Mouse (Mus musculus) liver, adult 2 months (tissue): Measurements from ENCODE around the gene Ptprd. TPM values are rescaled to one million over a fixed set of nuclear protein-coding genes. Genes with fewer than 3 reads are reported as not detected.

Experiments used
- DNase-seq: peaks from one replicate; pipeline ENCODE4 v3.0.0-alpha.2; 2011; ENCODE audit warnings: low read depth, low spot score; ENCODE audit errors: extremely low read depth
- H3K27ac ChIP-seq: fragments of 200-500 bp; replicated peaks from 2 replicates; pipeline ENCODE4 v1.5.1; 2012; ENCODE audit warnings: low read depth, mild to moderate bottlenecking, control low read depth, inconsistent platforms, low read length; ENCODE audit not compliant: insufficient read depth
- H3K27me3 ChIP-seq: fragments of 200-500 bp; 2 replicates; pipeline ENCODE4 v1.6.1; 2012; ENCODE audit warnings: mild to moderate bottlenecking, moderate library complexity, low read length, inconsistent platforms; ENCODE audit not compliant: control insufficient read depth, insufficient read depth
- H3K36me3 ChIP-seq: fragments of 200-500 bp; 2 replicates; pipeline ENCODE4 v1.6.1; 2012; ENCODE audit warnings: low read length, inconsistent platforms; ENCODE audit not compliant: control insufficient read depth, insufficient read depth
- H3K4me1 ChIP-seq: fragments of 200-500 bp; 2 replicates; pipeline ENCODE4 v1.6.1; 2011; ENCODE audit warnings: low read length; ENCODE audit not compliant: control insufficient read depth, insufficient read depth
- H3K4me3 ChIP-seq: fragments of 200-500 bp; 2 replicates; pipeline ENCODE4 v1.5.1; 2011; ENCODE audit warnings: low read depth, mild to moderate bottlenecking, control low read depth, low read length, moderate library complexity; ENCODE audit not compliant: insufficient read depth
- H3K79me2 ChIP-seq: fragments of 200-500 bp; 2 replicates; pipeline ENCODE4 v1.6.1; 2012; ENCODE audit warnings: inconsistent platforms, mild to moderate bottlenecking, low read length, moderate library complexity; ENCODE audit not compliant: control insufficient read depth, insufficient read depth
- H3K9ac ChIP-seq: fragments of 200-500 bp; 2 replicates; pipeline ENCODE4 v1.6.1; 2012; ENCODE audit warnings: low read depth, mild to moderate bottlenecking, control low read depth, inconsistent platforms, low read length
- CTCF ChIP-seq: fragments of 200-500 bp; IDR thresholded peaks from 2 replicates; pipeline ENCODE4 v1.5.1; 2011; ENCODE audit warnings: low read depth, low read length, control low read depth
- POLR2A ChIP-seq: fragments of 200-500 bp; IDR thresholded peaks from 2 replicates; pipeline ENCODE4 v1.6.1; 2011; ENCODE audit warnings: low read length, control low read depth; ENCODE audit not compliant: insufficient read depth; ENCODE audit errors: extremely low read depth
- WGBS: fragments of 180-500 bp; shearing (Covaris S2); methylation state at CpG from one replicate; pipeline ENCODE4 v1.1.7; 2018; 5-methylcytosine and 5-hydroxymethylcytosine counted together
- polyA plus RNA-seq: library from polyadenylated mRNA; depleted of rRNA; stranded (reverse); fragments of >200 nt; gene quantifications from 2 replicates; pipeline ENCODE4 v1.2.3, GENCODE M21; 2012
- total RNA-seq: library from RNA; depleted of rRNA; stranded (reverse); fragments of >200 nt; gene quantifications from 2 replicates; pipeline ENCODE4 v1.2.3, GENCODE M21; 2014

The Ptprd gene
- total and polyA plus RNA-seq, 2 experiments, result 15.4 to 127 TPM

GRCm38 (mm10) chr4:77168866-77169265 is 1042.9 kb downstream of the Ptprd start:
- TF ChIP-seq CTCF, result no peak
- no peak for TF ChIP-seq POLR2A
- WGBS, result 84% methylated on average over 8 of the region's 8 CpGs
- Histone ChIP-seq H3K4me1 (no peaks in the 10 kb centered on the region), H3K79me2 (no peaks in the 10 kb centered on the region), H3K4me3 (no peak overlapping the region), H3K36me3 (no peaks in the 10 kb centered on the region), H3K27me3 (no peaks in the 10 kb centered on the region), H3K9ac (no peak overlapping the region), H3K27ac (no peak overlapping the region)
- no peak for DNase-seq

GRCm38 (mm10) chr4:77157601-77158000 is 1054.2 kb downstream of the Ptprd start:
- Histone ChIP-seq H3K27me3 (no peaks in the 10 kb centered on the region), H3K4me3 (no peak overlapping the region), H3K79me2 (no peaks in the 10 kb centered on the region), H3K9ac (no peak overlapping the region), H3K36me3 (no peaks in the 10 kb centered on the region), H3K4me1 (no peaks in the 10 kb centered on the region), H3K27ac (no peak overlapping the region)
- DNase-seq, result no peak
- 74% methylated on average over 3 of the region's 3 CpGs for WGBS
- TF ChIP-seq CTCF, result no peak
- no peak for TF ChIP-seq POLR2A

- H3K36me3 ChIP-seq, result no peaks in the 10 kb centered on the region
- no peaks in the 10 kb centered on the region for H3K27me3 ChIP-seq
- no peak for DNase-seq
- TF ChIP-seq CTCF, result no peak
- TF ChIP-seq POLR2A, result no peak
- no peaks in the 10 kb centered on the region for H3K4me1 ChIP-seq
- H3K9ac ChIP-seq, result no peak overlapping the region
- no peak overlapping the region for H3K27ac ChIP-seq
- H3K4me3 ChIP-seq, result no peak overlapping the region
- 64% methylated on average over 2 of the region's 2 CpGs for WGBS
- no peaks in the 10 kb centered on the region for H3K79me2 ChIP-seq
Observed at GRCm38 (mm10) chr4:77155561-77155960, 1056.2 kb downstream of the Ptprd start.

GRCm38 (mm10) chr4:77155037-77155436 is 1056.7 kb downstream of the Ptprd start:
- Histone ChIP-seq H3K27ac (no peak overlapping the region), H3K4me1 (no peaks in the 10 kb centered on the region), H3K27me3 (no peaks in the 10 kb centered on the region), H3K79me2 (no peaks in the 10 kb centered on the region), H3K4me3 (no peak overlapping the region), H3K9ac (no peak overlapping the region), H3K36me3 (no peaks in the 10 kb centered on the region)
- no peak for DNase-seq
- 90% methylated on average over 1 of the region's 1 CpGs for WGBS
- TF ChIP-seq CTCF (no peak), POLR2A (no peak)

- DNase-seq, result no peak
- no peaks in the 10 kb centered on the region for H3K36me3 ChIP-seq
- no peak overlapping the region for H3K9ac ChIP-seq
- H3K79me2 ChIP-seq, result no peaks in the 10 kb centered on the region
- no peak overlapping the region for H3K4me3 ChIP-seq
- no peaks in the 10 kb centered on the region for H3K4me1 ChIP-seq
- WGBS, result 67% methylated on average over 2 of the region's 2 CpGs
- no peak overlapping the region for H3K27ac ChIP-seq
- H3K27me3 ChIP-seq, result no peaks in the 10 kb centered on the region
- TF ChIP-seq CTCF, result no peak
- no peak for TF ChIP-seq POLR2A
Observed at GRCm38 (mm10) chr4:77124852-77125251, 1086.9 kb downstream of the Ptprd start.

GRCm38 (mm10) chr4:77110894-77111293 is 1100.9 kb downstream of the Ptprd start:
- no peak overlapping the region for H3K27ac ChIP-seq
- TF ChIP-seq CTCF, result no peak
- no peak for TF ChIP-seq POLR2A
- no peak overlapping the region for H3K4me3 ChIP-seq
- no peaks in the 10 kb centered on the region for H3K4me1 ChIP-seq
- H3K79me2 ChIP-seq, result no peaks in the 10 kb centered on the region
- no peak for DNase-seq
- WGBS, result 58% methylated on average over 1 of the region's 1 CpGs
- H3K36me3 ChIP-seq, result no peaks in the 10 kb centered on the region
- H3K27me3 ChIP-seq, result no peaks in the 10 kb centered on the region
- no peak overlapping the region for H3K9ac ChIP-seq
